Mouse (Mus musculus): Measurements from ENCODE around the gene Hoxc4. TPM values are rescaled to one million over a fixed set of nuclear protein-coding genes. Genes with fewer than 3 reads are reported as not detected.

Hoxc4 gene
- polyA plus RNA-seq, 1 experiment from 2014 or later, result not detected

GRCm38 (mm10) chr15:102980352-102980751 is 38.4 kb upstream of the Hoxc4 start:
- Histone ChIP-seq H3K4me3 (no peak overlapping the region), H3K27me3 (ENCODE audit: low read depth, poor library complexity, severe bottlenecking) (peaks cover 100% of the 10 kb centered on the region), H3K27ac (replicated peaks) (no peak overlapping the region), H3K4me1 (peaks cover 14% of the 10 kb centered on the region), H3K36me3 (no peaks in the 10 kb centered on the region), H3K9me3 (replicated peaks) (no peaks in the 10 kb centered on the region)
- 3% methylated on average over 11 of the region's 11 CpGs for WGBS
- no peak for DNase-seq (ENCODE audit: low spot score)

DNA sequence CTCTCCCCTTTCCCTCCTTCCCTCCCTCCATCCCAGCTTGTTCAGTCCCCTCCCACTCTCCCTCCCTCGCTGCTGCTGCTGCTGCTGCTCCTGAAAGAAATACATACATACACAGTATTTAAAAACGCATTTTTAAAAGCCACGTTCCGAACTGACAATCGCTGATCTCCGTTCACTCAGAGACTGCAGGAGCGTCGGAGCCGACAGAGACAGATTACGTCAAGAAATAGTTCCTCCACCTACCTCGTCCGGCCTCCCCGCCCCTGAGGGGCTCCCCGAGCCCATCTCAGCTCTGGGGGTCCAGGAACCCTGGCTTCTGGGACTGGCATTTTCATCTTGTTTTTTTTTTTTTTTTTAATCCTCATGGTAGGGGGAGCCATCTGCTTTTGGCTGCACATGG is 37.8 kb upstream of the Hoxc4 start:
- Histone ChIP-seq H3K4me3 (peak overlapping the region; percentile 43; the same call in 1 of the 2 replicates), H3K27me3 (ENCODE audit: low read depth, poor library complexity, severe bottlenecking) (peaks cover 100% of the 10 kb centered on the region), H3K9me3 (replicated peaks) (no peaks in the 10 kb centered on the region), H3K36me3 (no peaks in the 10 kb centered on the region), H3K27ac (replicated peaks) (no peak overlapping the region), H3K4me1 (peaks cover 14% of the 10 kb centered on the region)
- no peak for DNase-seq (ENCODE audit: low spot score)
- WGBS, result 0% methylated on average over 14 of the region's 14 CpGs

- WGBS, result under 1% methylated on average over 88 of the region's 88 CpGs
- Histone ChIP-seq H3K4me3 (peak overlapping the region; percentile 43), H3K36me3 (no peaks in the 10 kb centered on the region), H3K4me1 (peaks cover 14% of the 10 kb centered on the region), H3K27ac (replicated peaks) (no peak overlapping the region), H3K27me3 (ENCODE audit: low read depth, poor library complexity, severe bottlenecking) (peaks cover 100% of the 10 kb centered on the region), H3K9me3 (replicated peaks) (no peaks in the 10 kb centered on the region)
- DNase-seq (ENCODE audit: low spot score), result no peak
Measured at GRCm38 (mm10) chr15:102981379-102982288, 37.1 kb upstream of the Hoxc4 start.

GRCm38 (mm10) chr15:102983716-102984115 is 35.0 kb upstream of the Hoxc4 start:
- Histone ChIP-seq H3K4me1 (peaks cover 14% of the 10 kb centered on the region), H3K9me3 (replicated peaks) (no peaks in the 10 kb centered on the region), H3K27ac (replicated peaks) (no peak overlapping the region), H3K4me3 (no peak overlapping the region), H3K36me3 (no peaks in the 10 kb centered on the region), H3K27me3 (ENCODE audit: low read depth, poor library complexity, severe bottlenecking) (peaks cover 100% of the 10 kb centered on the region)
- 0% methylated on average over 12 of the region's 12 CpGs for WGBS
- DNase-seq (ENCODE audit: low spot score), result no peak

GRCm38 (mm10) chr15:102984521-102984920 is 34.2 kb upstream of the Hoxc4 start:
- 3% methylated on average over 10 of the region's 10 CpGs for WGBS
- no peak for DNase-seq (ENCODE audit: low spot score)
- no peaks in the 10 kb centered on the region for H3K36me3 ChIP-seq
- H3K9me3 ChIP-seq (replicated peaks), result no peaks in the 10 kb centered on the region
- H3K27ac ChIP-seq (replicated peaks), result no peak overlapping the region
- peaks cover 14% of the 10 kb centered on the region for H3K4me1 ChIP-seq
- H3K27me3 ChIP-seq (ENCODE audit: low read depth, poor library complexity, severe bottlenecking), result peaks cover 100% of the 10 kb centered on the region
- no peak overlapping the region for H3K4me3 ChIP-seq

DNA sequence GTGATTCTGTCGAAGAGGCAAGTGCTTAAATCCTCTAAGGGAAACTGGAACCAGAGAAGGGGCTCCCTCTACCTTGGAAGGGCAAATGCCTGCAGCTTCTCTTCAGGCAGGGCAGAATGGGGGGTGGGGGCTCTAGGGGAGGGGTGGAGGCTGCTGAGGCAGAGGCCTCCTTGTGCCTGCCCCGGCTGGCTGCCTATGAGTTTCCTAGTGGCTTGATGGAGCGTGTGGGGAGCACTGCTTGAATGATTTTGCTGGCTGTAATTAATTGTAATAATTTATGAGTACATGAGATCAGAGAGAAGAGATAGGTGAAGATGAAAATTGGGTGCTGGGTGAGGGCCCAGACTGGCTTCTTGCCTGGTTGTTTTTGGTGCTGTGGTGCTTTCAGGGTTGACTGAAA is 33.8 kb upstream of the Hoxc4 start:
- H3K27me3 ChIP-seq (ENCODE audit: low read depth, poor library complexity, severe bottlenecking), result peaks cover 100% of the 10 kb centered on the region
- 6% methylated on average over 3 of the region's 3 CpGs for WGBS
- no peak overlapping the region for H3K27ac ChIP-seq (replicated peaks)
- H3K36me3 ChIP-seq, result no peaks in the 10 kb centered on the region
- peaks cover 14% of the 10 kb centered on the region for H3K4me1 ChIP-seq
- no peak overlapping the region for H3K4me3 ChIP-seq
- H3K9me3 ChIP-seq (replicated peaks), result no peaks in the 10 kb centered on the region
- no peak for DNase-seq (ENCODE audit: low spot score)

- Histone ChIP-seq H3K36me3 (no peaks in the 10 kb centered on the region), H3K27ac (replicated peaks) (no peak overlapping the region), H3K4me1 (0 out of 2 replicates have a peak, but pooled peaks cover 5% of the 10 kb centered on the region), H3K4me3 (no peak overlapping the region), H3K9me3 (replicated peaks) (no peaks in the 10 kb centered on the region), H3K27me3 (ENCODE audit: low read depth, poor library complexity, severe bottlenecking) (peaks cover 100% of the 10 kb centered on the region)
- WGBS, result 3% methylated on average over 21 of the region's 21 CpGs
- peak; percentile 93 for DNase-seq (ENCODE audit: low spot score)
Measured at GRCm38 (mm10) chr15:102987124-102987833, 31.5 kb upstream of the Hoxc4 start.

GRCm38 (mm10) chr15:102988078-102988477 is 30.7 kb upstream of the Hoxc4 start:
- 0 out of 2 replicates have a peak, but pooled peaks cover 5% of the 10 kb centered on the region for H3K4me1 ChIP-seq
- no peak overlapping the region for H3K27ac ChIP-seq (replicated peaks)
- no peaks in the 10 kb centered on the region for H3K36me3 ChIP-seq
- H3K9me3 ChIP-seq (replicated peaks), result no peaks in the 10 kb centered on the region
- 11% methylated on average over 5 of the region's 5 CpGs for WGBS
- no peak for DNase-seq (ENCODE audit: low spot score)
- no peak overlapping the region for H3K4me3 ChIP-seq
- H3K27me3 ChIP-seq (ENCODE audit: low read depth, poor library complexity, severe bottlenecking), result peaks cover 100% of the 10 kb centered on the region

DNA sequence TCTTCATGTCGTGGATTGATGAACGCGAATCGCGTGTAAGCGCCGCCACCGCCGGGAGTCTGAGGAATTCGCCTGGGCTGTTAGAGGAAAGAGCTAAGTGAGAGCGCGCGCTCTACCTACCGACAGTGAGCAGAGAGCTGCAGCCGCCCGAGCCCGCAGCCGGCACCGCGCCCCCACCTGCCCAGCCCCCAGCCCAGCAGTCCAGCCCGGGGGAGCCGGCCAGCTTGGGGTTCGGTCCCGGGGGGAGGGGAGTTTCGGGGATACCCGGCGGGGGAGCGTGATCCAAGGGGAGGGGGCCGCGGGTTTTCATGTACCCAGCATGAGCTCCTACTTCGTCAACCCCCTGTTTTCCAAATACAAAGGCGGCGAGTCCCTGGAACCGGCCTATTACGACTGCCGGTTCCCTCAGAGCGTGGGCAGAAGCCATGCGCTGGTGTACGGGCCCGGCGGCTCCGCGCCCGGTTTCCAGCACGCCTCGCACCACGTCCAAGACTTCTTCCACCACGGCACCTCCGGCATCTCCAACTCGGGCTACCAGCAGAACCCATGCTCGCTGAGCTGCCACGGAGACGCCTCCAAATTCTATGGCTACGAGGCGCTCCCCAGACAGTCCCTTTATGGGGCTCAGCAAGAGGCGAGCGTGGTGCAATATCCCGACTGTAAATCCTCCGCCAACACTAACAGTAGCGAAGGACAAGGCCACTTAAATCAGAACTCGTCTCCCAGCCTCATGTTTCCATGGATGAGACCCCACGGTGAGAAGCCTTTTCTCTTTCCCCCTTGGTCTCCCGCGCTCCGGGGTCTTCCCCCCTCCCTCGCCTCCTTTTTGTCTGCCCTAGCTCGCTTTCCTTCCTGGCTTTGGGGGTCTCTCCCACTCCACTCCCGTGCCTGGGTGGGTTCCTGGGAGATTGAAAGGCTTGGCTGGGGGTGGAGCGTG is 28.0 kb upstream of the Hoxc4 start, which contains the start of gene Hoxc8:
TSS of gene Hoxc8 (plus strand) at position 147 of the 937 bp plus-strand sequence.
- no peak within 1 kb of the TSS for H3K4me3 ChIP-seq
- no peak within 1 kb of the TSS for H3K27ac ChIP-seq (replicated peaks)
- 1% methylated on average over 69 of the region's 69 CpGs for WGBS

DNA sequence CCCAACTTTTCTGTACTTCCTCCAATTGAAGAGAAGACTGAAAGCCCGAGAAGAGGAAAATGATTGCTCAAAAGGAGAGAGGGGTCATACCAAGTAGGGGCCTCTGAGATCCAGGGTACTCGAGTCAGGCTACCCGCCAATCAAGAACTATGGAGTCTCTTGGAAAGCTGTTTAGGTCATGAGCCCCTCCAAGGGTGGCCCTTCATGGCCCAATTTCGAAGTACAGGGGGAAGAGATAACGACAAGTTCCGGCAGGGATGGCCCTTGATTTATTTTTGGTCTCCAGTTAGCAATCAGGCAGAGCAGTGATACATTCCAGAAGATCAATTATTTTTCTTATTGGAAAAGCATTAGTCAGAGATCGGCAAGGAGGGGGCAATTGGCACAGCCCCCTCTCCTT is 27.0 kb upstream of the Hoxc4 start:
- DNase-seq (ENCODE audit: low spot score), result no peak
- peaks cover 100% of the 10 kb centered on the region for H3K27me3 ChIP-seq (ENCODE audit: low read depth, poor library complexity, severe bottlenecking)
- H3K27ac ChIP-seq (replicated peaks), result no peak overlapping the region
- H3K4me1 ChIP-seq, result 0 out of 2 replicates have a peak, but pooled peaks cover 5% of the 10 kb centered on the region
- WGBS, result 3% methylated on average over 7 of the region's 7 CpGs
- no peaks in the 10 kb centered on the region for H3K36me3 ChIP-seq
- no peaks in the 10 kb centered on the region for H3K9me3 ChIP-seq (replicated peaks)
- no peak overlapping the region for H3K4me3 ChIP-seq

More for the DNA sequence above, 28.0 kb upstream of the Hoxc4 start, which contains the start of gene Hoxc8:
- Histone ChIP-seq H3K27me3 (ENCODE audit: low read depth, poor library complexity, severe bottlenecking) (peaks cover 100% of the 10 kb centered on the region), H3K36me3 (no peaks in the 10 kb centered on the region), H3K9me3 (replicated peaks) (no peaks in the 10 kb centered on the region), H3K4me1 (0 out of 2 replicates have a peak, but pooled peaks cover 5% of the 10 kb centered on the region)
- no peak for DNase-seq (ENCODE audit: low spot score)

DNA sequence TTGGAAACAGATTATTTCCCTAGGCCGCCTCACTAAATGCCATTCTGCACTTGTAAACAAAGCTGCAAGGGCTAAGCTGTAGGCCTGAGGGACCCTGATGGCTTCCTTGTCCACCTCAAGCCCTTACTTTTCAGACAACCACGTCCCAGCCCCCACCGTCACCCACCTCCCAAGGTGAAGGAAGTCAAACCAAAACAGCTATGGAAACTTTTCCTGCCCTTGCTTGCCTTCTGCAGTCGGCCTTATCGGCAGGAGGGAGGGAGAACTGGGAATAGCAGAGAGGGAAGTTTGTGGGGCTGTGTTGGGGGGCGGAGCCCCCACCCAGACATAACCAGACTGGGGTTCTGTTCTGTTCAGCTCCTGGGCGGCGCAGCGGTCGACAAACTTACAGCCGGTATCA is 26.5 kb upstream of the Hoxc4 start:
- H3K4me3 ChIP-seq, result no peak overlapping the region
- H3K9me3 ChIP-seq (replicated peaks), result no peaks in the 10 kb centered on the region
- WGBS, result under 1% methylated on average over 11 of the region's 11 CpGs
- DNase-seq (ENCODE audit: low spot score), result no peak
- 0 out of 2 replicates have a peak, but pooled peaks cover 5% of the 10 kb centered on the region for H3K4me1 ChIP-seq
- H3K27ac ChIP-seq (replicated peaks), result no peak overlapping the region
- H3K36me3 ChIP-seq, result no peaks in the 10 kb centered on the region
- H3K27me3 ChIP-seq (ENCODE audit: low read depth, poor library complexity, severe bottlenecking), result peaks cover 100% of the 10 kb centered on the region

GRCm38 (mm10) chr15:102992863-102993262 is 25.9 kb upstream of the Hoxc4 start:
- Histone ChIP-seq H3K27me3 (ENCODE audit: low read depth, poor library complexity, severe bottlenecking) (peaks cover 100% of the 10 kb centered on the region), H3K9me3 (replicated peaks) (no peaks in the 10 kb centered on the region), H3K4me1 (0 out of 2 replicates have a peak, but pooled peaks cover 5% of the 10 kb centered on the region), H3K4me3 (no peak overlapping the region), H3K36me3 (no peaks in the 10 kb centered on the region), H3K27ac (replicated peaks) (no peak overlapping the region)
- DNase-seq (ENCODE audit: low spot score), result no peak
- 1% methylated on average over 3 of the region's 3 CpGs for WGBS

Data from midbrain, embryonic 10.5 days (tissue).